Mouse (Mus musculus) myocyte (in vitro differentiated cells): Measurements from ENCODE around the gene Tdrd6. TPM values are rescaled to one million over a fixed set of nuclear protein-coding genes. Genes with fewer than 3 reads are reported as not detected.

Experiments used
- H3K27me3 ChIP-seq: one replicate; pipeline ENCODE4 v1.6.1; 2011; ENCODE audit not compliant: control insufficient read depth, insufficient read depth, insufficient read length
- H3K36me3 ChIP-seq: one replicate; pipeline ENCODE4 v1.6.1; 2011; ENCODE audit not compliant: control insufficient read depth, insufficient read depth
- H3K4me2 ChIP-seq: one replicate; pipeline ENCODE4 v1.6.1; 2011; ENCODE audit warnings: low read depth, control low read depth
- H3K4me3 ChIP-seq: one replicate; pipeline ENCODE4 v1.5.1; 2011; ENCODE audit warnings: mild to moderate bottlenecking, control low read depth, moderate library complexity
- H3K79me2 ChIP-seq: one replicate; pipeline ENCODE4 v1.6.1; 2011; ENCODE audit not compliant: control insufficient read depth, insufficient read depth
- H3ac ChIP-seq: one replicate; pipeline ENCODE4 v1.6.1; 2011; ENCODE audit not compliant: control insufficient read depth, insufficient read length
- CEBPB ChIP-seq: IDR thresholded peaks from 2 replicates; pipeline ENCODE4 v1.6.1; 2011; ENCODE audit warnings: mild to moderate bottlenecking, moderate library complexity; ENCODE audit not compliant: poor library complexity, insufficient read depth, severe bottlenecking
- E2F4 ChIP-seq: IDR thresholded peaks from one replicate; pipeline ENCODE4 v1.6.1; 2011; ENCODE audit warnings: mild to moderate bottlenecking, control low read depth, moderate library complexity; ENCODE audit not compliant: insufficient read depth
- MAX ChIP-seq: IDR thresholded peaks from one replicate; pipeline ENCODE4 v1.6.1; 2011; ENCODE audit warnings: low read depth, mild to moderate bottlenecking, control low read depth
- MYOD1 ChIP-seq, 3 experiments: IDR thresholded peaks; one replicate each; pipeline ENCODE4 v1.6.1; 2011; ENCODE audit warnings: control low read depth in 2 of 3, low read depth in 2 of 3, mild to moderate bottlenecking in 2 of 3, moderate library complexity in 1 of 3; ENCODE audit not compliant: insufficient read length in 2 of 3, control insufficient read depth in 1 of 3
- MYOG ChIP-seq, 3 experiments: IDR thresholded peaks; one replicate each; pipeline ENCODE4 v1.6.1; 2011; ENCODE audit warnings: control low read depth in 2 of 3, low read depth in 2 of 3, mild to moderate bottlenecking in 2 of 3; ENCODE audit not compliant: insufficient read length in 2 of 3, control insufficient read depth in 1 of 3, insufficient read depth in 1 of 3
- POLR2A ChIP-seq: IDR thresholded peaks from one replicate; pipeline ENCODE4 v1.6.1; 2011; ENCODE audit warnings: low read depth, mild to moderate bottlenecking, control low read depth, moderate library complexity; ENCODE audit not compliant: insufficient read length
- POLR2AphosphoS2 ChIP-seq: IDR thresholded peaks from one replicate; pipeline ENCODE4 v1.6.1; 2011; ENCODE audit warnings: low read depth, control low read depth; ENCODE audit not compliant: insufficient read length
- REST ChIP-seq: IDR thresholded peaks from one replicate; pipeline ENCODE4 v1.6.1; 2011; ENCODE audit warnings: mild to moderate bottlenecking, control low read depth, moderate library complexity; ENCODE audit not compliant: insufficient read depth, insufficient read length
- SRF ChIP-seq: IDR thresholded peaks from one replicate; pipeline ENCODE4 v1.6.1; 2011; ENCODE audit warnings: low read depth; ENCODE audit not compliant: control insufficient read depth, insufficient read length
- TCF12 ChIP-seq: IDR thresholded peaks from one replicate; pipeline ENCODE4 v1.6.1; 2011; ENCODE audit warnings: mild to moderate bottlenecking, control low read depth; ENCODE audit not compliant: poor library complexity, insufficient read depth, severe bottlenecking
- TCF3 ChIP-seq: IDR thresholded peaks from one replicate; pipeline ENCODE4 v1.6.1; 2011; ENCODE audit warnings: low read depth, control low read depth; ENCODE audit not compliant: insufficient read length
- USF1 ChIP-seq: IDR thresholded peaks from one replicate; pipeline ENCODE4 v1.6.1; 2011; ENCODE audit warnings: low read depth, mild to moderate bottlenecking, control low read depth, moderate library complexity
- polyA plus RNA-seq: library from polyadenylated mRNA; unstranded; fragments of >200 nt; fragmentation: generic; extraction: Trizol; gene quantifications from one replicate; pipeline ENCODE4 v1.2.1, GENCODE M21; 2012; ENCODE audit warnings: missing spikeins

Gene Tdrd6
- polyA plus RNA-seq, 1 experiment: 0.08 TPM

GRCm38 (mm10) chr17:43622076-43622475, 8.0 kb downstream of the Tdrd6 start:
- Histone ChIP-seq H3K79me2 (no peaks in the 10 kb centered on the region), H3K36me3 (no peaks in the 10 kb centered on the region), H3K27me3 (no peaks in the 10 kb centered on the region), H3ac (no peak overlapping the region), H3K4me3 (no peak overlapping the region), H3K4me2 (no peak overlapping the region)
- TF ChIP-seq MAX (no peak), REST (no peak), POLR2A (no peak), E2F4 (no peak), TCF3 (no peak), USF1 (no peak), CEBPB (no peak), POLR2AphosphoS2 (no peak), MYOG (IDR thresholded peaks at IDR 0.05; ENCODE audit: control insufficient read depth in 1 of 3, insufficient read depth in 1 of 3, insufficient read length in 2 of 3, low read depth in 2 of 3) (no peak), TCF12 (no peak), SRF (no peak), MYOD1 (IDR thresholded peaks at IDR 0.05; ENCODE audit: control insufficient read depth in 1 of 3, insufficient read length in 2 of 3, low read depth in 2 of 3) (no peak)

- Histone ChIP-seq H3K27me3 (no peaks in the 10 kb centered on the region), H3K79me2 (no peaks in the 10 kb centered on the region), H3K36me3 (no peaks in the 10 kb centered on the region), H3K4me2 (peak overlapping the region; percentile 42), H3K4me3 (no peak overlapping the region), H3ac (no peak overlapping the region)
- no peak for TF ChIP-seq TCF12
- TF ChIP-seq MAX: no peak
- TF ChIP-seq MYOD1 (IDR thresholded peaks at IDR 0.05; ENCODE audit: control insufficient read depth in 1 of 3, insufficient read length in 2 of 3, low read depth in 2 of 3): no peak
- no peak for TF ChIP-seq POLR2A
- TF ChIP-seq E2F4: no peak
- TF ChIP-seq POLR2AphosphoS2: no peak
- TF ChIP-seq TCF3: no peak
- no peak for TF ChIP-seq REST
- TF ChIP-seq CEBPB: no peak
- TF ChIP-seq SRF: no peak
- no peak for TF ChIP-seq USF1
- no peak for TF ChIP-seq MYOG (IDR thresholded peaks at IDR 0.05; ENCODE audit: control insufficient read depth in 1 of 3, insufficient read depth in 1 of 3, insufficient read length in 2 of 3, low read depth in 2 of 3)
Observed at GRCm38 (mm10) chr17:43619156-43619555, 10.9 kb downstream of the Tdrd6 start.

- Histone ChIP-seq H3K27me3 (no peaks in the 10 kb centered on the region), H3ac (no peak overlapping the region), H3K36me3 (no peaks in the 10 kb centered on the region), H3K4me2 (no peak overlapping the region), H3K79me2 (no peaks in the 10 kb centered on the region), H3K4me3 (no peak overlapping the region)
- TF ChIP-seq MAX: no peak
Observed at GRCm38 (mm10) chr17:43612221-43612620, 17.9 kb downstream of the Tdrd6 start.

DNA sequence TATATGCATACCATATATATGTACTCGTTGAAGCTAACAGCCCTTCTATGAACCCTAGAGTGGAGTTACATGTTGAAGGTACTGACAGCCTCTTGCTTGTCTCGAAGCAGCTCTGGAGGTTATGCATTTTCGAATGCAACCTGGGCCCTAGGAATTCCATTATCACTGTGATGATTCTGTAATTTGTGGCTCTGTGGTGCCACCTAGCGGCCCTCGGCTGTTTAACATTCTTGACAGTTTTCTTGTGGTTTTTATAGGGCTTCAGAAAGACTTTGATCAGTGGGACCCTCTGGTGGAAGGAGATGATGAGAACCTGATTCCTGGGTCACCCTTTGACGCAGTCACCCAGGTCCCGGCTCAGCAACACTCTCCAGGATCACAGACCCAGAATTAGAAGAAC, 18.5 kb downstream of the Tdrd6 start:
- Histone ChIP-seq H3K36me3 (no peaks in the 10 kb centered on the region), H3K4me3 (no peak overlapping the region), H3ac (no peak overlapping the region), H3K27me3 (no peaks in the 10 kb centered on the region), H3K79me2 (no peaks in the 10 kb centered on the region), H3K4me2 (no peak overlapping the region)
- TF ChIP-seq MYOD1 (IDR thresholded peaks at IDR 0.05; ENCODE audit: control insufficient read depth in 1 of 3, insufficient read length in 2 of 3, low read depth in 2 of 3): no peak
- no peak for TF ChIP-seq SRF
- no peak for TF ChIP-seq TCF12
- no peak for TF ChIP-seq REST
- no peak for TF ChIP-seq TCF3
- TF ChIP-seq CEBPB: no peak

DNA sequence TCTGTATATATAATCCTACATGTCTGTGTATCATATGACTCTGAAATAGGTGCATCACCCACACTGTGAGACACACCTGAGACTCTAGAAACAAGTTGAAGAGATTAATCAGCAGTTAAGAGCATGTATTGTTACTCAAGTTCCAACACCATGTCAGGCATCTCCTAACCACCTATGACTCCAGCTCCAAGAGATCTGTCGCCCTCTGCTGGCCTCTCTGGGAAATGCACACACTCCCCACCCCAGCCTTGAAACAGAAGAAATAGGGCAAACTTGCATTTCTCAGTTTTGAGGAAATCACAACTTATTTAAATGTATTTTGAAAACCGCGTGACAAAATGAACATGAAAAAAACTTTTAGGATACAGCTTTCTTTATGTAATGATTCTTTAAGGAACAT, 23.4 kb downstream of the Tdrd6 start:
- TF ChIP-seq POLR2A (no peak), MYOG (IDR thresholded peaks at IDR 0.05; ENCODE audit: control insufficient read depth in 1 of 3, insufficient read depth in 1 of 3, insufficient read length in 2 of 3, low read depth in 2 of 3) (no peak), CEBPB (no peak), E2F4 (no peak), USF1 (no peak), TCF3 (no peak), SRF (no peak), MYOD1 (IDR thresholded peaks at IDR 0.05; ENCODE audit: control insufficient read depth in 1 of 3, insufficient read length in 2 of 3, low read depth in 2 of 3) (no peak), MAX (no peak), TCF12 (no peak), REST (no peak), POLR2AphosphoS2 (no peak)

More for the DNA sequence above, 23.4 kb downstream of the Tdrd6 start:
- H3ac ChIP-seq: no peak overlapping the region
- no peaks in the 10 kb centered on the region for H3K79me2 ChIP-seq
- H3K27me3 ChIP-seq: no peaks in the 10 kb centered on the region
- no peak overlapping the region for H3K4me3 ChIP-seq
- H3K36me3 ChIP-seq: no peaks in the 10 kb centered on the region
- no peak overlapping the region for H3K4me2 ChIP-seq
